Mouse (Mus musculus) heart, postnatal 4 days (tissue): ENCODE measurements at regions not wholly inside any gene's neighbourhood (a gene's known extent, or its start where the extent isn't known, plus 50 kb on each side); places are given as distances from the start of the nearest gene placed in this dataset.

Experiments
- DNase-seq: peaks from one replicate; pipeline ENCODE4 v3.0.0; 2021

- no peak for DNase-seq
Observed at GRCm38 (mm10) chr7:68686396-68687139, 62.5 kb downstream of the Arrdc4 start.

GRCm38 (mm10) chr7:68682929-68683643 lies 66.0 kb downstream of the Arrdc4 start:
- DNase-seq = no peak

DNA sequence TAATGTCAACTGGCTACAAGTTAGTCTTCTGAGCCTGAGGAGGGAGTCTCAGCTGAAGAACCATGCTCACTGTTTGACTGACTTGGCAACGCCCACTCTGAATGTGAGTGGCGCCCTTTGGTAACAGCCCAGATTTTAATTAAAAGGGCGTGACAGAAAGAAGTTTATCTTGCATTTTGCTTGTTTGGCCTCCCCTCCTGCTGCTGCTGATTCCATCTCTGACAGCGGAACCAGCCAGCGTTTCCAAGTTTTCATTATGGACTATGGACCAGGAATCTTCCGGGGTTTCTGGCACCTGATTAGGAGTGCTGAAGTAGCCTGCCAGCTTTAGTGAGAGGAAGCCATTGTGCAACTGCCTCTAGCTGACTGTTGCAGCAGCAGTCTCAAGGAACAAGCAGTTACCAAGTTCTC lies 66.7 kb downstream of the Arrdc4 start:
- DNase-seq = peak; percentile 9

- no peak for DNase-seq
Observed at GRCm38 (mm10) chr7:68679770-68680169, 69.3 kb downstream of the Arrdc4 start.

- no peak for DNase-seq
Observed at GRCm38 (mm10) chr7:68667790-68668732, 81.0 kb downstream of the Arrdc4 start.

GRCm38 (mm10) chr7:68667215-68667614 lies 81.8 kb downstream of the Arrdc4 start:
- no peak for DNase-seq

DNA sequence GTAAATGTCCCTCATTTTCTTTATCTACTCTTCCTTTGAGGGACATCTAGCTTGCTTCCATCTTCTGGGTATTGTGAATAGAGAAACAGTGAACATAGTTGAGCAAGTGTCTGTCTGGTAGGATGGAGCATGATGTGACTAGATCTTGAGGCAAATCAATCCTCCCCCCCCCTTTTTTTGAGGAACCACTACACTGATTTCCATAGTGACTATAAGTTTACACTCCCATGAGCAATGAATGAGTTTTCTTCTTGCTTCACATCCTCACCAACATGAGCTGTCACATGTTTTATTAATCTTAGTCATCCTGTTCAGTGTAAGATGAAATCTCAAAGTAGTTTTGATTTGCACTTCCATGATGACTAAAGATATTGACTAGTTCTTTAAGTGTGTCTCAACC lies 92.7 kb downstream of the Arrdc4 start:
- DNase-seq = no peak

DNA sequence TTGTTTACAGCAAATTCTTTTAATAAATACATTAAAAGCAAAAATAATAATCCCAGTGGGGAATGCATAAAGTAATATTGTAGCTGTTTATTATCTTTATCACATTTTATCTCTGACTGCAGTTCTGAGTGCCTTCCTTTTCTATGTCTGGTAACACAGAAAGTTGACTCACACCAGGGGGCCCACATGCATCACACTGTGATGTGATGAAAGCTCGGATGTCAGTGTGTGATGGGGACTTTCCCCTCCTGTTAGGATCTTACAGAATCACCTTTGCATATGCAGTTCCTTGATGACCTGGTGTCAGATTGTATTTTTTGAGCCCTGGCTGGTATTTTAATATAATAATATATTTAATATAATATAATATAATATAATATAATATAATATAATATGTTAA lies 95.5 kb downstream of the Arrdc4 start:
- no peak for DNase-seq

DNA sequence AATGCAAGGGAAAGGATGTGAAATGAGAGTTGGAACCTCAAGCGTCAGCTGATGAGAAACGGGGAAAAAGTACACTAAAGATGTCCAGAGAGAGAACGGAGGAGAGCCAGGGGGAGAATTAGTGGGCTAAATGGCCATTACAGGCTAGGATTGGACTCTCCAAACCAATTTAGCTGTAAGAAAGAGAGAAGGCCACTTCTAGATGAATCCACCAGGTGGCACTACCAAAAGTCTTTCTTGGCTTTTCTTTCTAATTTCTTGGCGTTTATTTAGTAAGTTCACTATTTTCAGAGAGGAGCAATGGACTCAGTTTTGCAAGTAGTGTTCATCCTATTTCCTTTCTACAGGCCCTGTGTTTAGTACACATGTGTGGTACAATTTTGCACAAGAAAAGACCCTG lies 97.6 kb downstream of the Arrdc4 start:
- DNase-seq = peak; percentile 6

DNA sequence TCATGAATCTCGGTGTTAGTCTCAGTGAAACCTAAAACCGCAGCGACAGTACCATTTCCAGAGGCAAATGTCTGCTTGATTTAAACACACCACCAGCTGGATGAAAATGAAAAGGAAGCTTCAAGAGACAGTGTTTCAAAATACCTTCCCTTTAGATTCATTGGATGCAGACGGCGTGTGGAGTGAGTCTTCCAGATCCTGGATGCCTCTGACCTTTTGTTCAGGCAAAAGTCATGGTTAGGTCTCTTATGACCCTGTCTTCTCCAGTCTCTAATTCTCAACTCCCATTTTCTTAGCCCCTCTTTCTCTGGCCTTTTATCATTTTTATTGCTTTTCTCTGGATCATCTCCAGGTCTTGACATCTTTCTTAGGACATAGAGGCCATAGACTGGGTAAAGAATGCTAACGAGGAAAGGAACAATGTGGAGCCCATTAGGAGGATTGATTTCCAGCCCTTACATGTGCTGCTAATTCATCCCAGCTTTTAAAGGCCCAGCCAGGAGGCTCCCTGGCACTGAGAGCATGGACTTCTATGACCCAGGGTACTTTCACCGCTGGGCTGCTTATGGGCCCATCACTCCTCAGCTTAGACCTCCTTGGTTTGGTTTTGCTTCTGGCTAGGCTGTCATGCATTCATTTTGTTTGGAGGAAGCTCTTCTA lies 111.4 kb downstream of the Arrdc4 start:
- no peak for DNase-seq

DNA sequence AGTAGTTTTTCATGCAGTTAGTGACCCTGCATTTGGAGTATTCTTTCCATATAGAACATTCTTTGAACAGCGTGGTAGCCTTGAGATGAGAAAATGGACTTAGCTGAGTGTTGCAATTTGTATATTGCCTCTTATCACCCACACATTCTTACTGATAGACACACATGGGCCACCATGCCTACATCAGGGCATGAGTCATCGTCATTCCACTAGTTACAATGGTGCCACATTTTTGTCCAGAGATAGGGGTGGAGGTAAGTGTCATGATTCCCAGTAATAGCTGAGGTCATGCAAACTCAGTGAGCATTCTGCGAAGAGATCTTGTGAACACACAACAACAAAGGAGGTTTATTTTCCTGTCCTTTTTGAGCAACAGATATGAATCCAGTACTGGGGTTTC lies 128.0 kb downstream of the Arrdc4 start:
- DNase-seq = no peak

- DNase-seq = no peak
Observed at GRCm38 (mm10) chr7:68610499-68610898, 138.5 kb downstream of the Arrdc4 start.

GRCm38 (mm10) chr7:68607170-68607569 lies 141.9 kb downstream of the Arrdc4 start:
- DNase-seq = no peak

DNA sequence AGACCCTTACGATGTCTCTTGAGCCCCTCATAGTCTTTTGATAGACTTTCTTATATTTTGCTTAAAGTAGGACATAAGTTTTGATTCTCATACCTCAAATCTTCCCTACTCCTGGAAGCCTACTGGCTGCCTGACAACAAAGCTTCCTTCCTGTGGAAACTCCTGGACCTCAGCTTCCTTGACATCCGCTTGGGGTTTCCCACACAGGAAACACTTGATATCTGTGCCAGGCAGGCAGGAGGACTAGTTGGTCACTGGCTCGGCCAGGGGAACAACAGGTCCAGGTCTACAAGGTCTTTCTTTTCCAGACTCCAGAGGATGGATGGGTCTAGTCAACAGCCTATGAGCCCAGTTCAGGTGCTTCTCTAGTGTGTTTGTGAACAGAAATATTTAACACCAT lies 142.8 kb downstream of the Arrdc4 start:
- DNase-seq = peak; percentile 7

DNA sequence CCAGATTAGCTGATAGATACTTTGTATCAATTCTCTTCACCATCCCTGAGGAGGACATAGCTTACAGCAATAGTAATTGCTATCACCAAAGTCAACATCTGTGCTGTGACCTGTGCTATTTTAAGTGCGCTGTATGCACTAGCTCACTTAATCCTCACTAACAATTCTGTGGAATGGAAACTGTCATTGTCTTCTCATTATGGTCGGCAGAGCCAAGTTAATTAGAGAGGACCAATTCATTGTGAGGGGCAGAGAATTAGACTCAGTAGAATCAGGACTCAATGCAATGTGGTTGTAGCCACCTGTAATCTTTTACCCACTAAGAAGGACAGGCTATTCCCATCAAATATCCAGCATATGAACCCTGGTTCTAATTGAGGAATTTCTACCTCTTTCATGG lies 145.3 kb downstream of the Arrdc4 start:
- no peak for DNase-seq

- DNase-seq = no peak
Observed at GRCm38 (mm10) chr7:68602003-68602402, 147.0 kb downstream of the Arrdc4 start.

- DNase-seq = no peak
Observed at GRCm38 (mm10) chr7:68594017-68594386, 155.0 kb downstream of the Arrdc4 start.

DNA sequence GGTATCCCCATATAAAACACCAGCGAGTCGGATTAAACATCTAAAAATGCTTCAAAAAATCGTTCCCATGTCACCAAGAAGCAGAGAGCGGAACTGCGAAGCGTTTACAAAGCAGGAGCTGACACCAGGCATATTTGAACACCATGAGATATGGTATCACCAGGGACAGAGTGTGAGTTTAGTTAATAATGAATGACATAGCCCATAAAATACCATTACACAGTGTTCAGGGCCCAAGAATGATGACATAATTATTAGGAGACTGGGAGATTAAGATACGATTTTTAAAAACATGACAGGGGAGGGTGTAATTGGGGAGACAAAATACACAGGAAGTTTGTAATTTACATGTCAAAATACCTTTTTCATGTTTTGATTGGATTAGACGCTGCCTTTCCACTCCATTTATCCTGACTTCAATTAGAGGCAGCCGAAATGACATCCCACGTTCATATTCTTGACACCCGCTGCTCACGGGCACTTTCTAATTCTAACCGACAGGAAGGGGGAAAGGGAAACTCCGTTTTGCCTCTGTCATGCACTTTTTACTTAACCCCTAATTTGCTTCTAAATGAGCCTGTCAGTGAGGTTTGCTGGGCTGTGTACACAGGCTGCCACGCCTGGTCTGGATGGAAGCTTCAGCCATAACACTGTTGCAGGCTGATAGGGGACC lies 155.6 kb downstream of the Arrdc4 start:
- DNase-seq = no peak

GRCm38 (mm10) chr7:68582540-68583325 lies 166.3 kb downstream of the Arrdc4 start:
- no peak for DNase-seq

- peak; percentile 63 for DNase-seq
Observed at GRCm38 (mm10) chr7:68580650-68581049, 168.4 kb downstream of the Arrdc4 start.

- DNase-seq = peak; percentile 90
Observed at GRCm38 (mm10) chr7:68579666-68580065, 169.4 kb downstream of the Arrdc4 start.
